Mouse (Mus musculus): Measurements from ENCODE around the gene Gm49510.
A peak's percentile ranks its signal among the peaks of the same experiment; 100 is the strongest.
"Not testable (repeated sequence)": the region's sequence is repeated elsewhere in the genome, so short reads cannot be mapped to it uniquely, and the experiment has no call there.

The Gm49510 gene

GRCm38 (mm10) chr15:78877810-78878390, 21.6 kb upstream of the Gm49510 start:
- no peak for DNase-seq (ENCODE audit: low read depth, low spot score)

- not testable (repeated sequence) for DNase-seq (ENCODE audit: low read depth, low spot score)
Observed at GRCm38 (mm10) chr15:78878792-78879516, 20.5 kb upstream of the Gm49510 start.

GRCm38 (mm10) chr15:78880432-78880831, 19.0 kb upstream of the Gm49510 start:
- DNase-seq (ENCODE audit: low read depth, low spot score), result no peak

DNA sequence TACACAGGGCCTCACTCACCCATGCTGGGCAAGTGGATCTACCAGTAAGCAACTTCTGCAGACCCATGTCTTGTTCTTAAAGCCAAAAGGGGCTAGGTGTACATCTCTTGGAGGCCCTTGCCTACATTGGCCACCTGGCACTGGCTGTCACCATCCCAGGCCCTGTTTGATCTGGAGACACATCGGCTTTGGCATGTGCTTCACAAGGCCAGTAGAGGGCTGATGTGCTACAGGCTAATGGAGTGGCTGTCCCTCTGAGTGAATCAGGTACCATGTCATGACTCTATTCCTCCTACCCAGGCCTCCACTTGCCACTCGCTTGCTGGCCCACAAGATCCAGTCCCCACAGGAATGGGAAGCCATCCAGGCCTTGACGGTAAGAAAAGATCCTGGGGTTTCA, 17.6 kb upstream of the Gm49510 start:
- no peak for DNase-seq (ENCODE audit: low read depth, low spot score)

GRCm38 (mm10) chr15:78889401-78889853, 10.0 kb upstream of the Gm49510 start:
- no peak for DNase-seq (ENCODE audit: low read depth, low spot score)

GRCm38 (mm10) chr15:78892440-78892839, 7.0 kb upstream of the Gm49510 start:
- no peak for DNase-seq (ENCODE audit: low read depth, low spot score)

- no peak for DNase-seq (ENCODE audit: low read depth, low spot score)
Observed at GRCm38 (mm10) chr15:78894726-78895125, 4.7 kb upstream of the Gm49510 start.

GRCm38 (mm10) chr15:78895741-78896140, 3.7 kb upstream of the Gm49510 start:
- no peak for DNase-seq (ENCODE audit: low read depth, low spot score)

DNA sequence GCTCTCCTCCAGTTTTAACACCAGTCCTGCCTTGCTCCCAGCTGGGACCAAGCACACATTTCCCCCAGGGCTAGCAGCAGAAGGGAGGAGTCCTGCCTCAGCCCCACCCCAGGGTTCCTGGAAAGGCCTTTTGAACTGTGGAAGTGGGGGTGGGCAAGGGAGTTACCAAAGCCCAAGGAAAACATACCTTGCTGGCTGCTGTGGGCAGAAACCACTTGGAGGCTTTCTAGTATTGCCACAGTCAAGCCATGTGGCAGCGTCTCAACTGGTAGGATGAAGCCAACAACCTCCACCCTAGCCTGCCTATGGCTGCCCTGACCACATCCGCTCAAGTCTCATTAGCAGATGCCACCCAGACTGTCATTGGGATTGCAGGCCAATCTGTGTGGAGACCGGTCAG, 3.3 kb upstream of the Gm49510 start:
- DNase-seq (ENCODE audit: low read depth, low spot score), result no peak

DNA sequence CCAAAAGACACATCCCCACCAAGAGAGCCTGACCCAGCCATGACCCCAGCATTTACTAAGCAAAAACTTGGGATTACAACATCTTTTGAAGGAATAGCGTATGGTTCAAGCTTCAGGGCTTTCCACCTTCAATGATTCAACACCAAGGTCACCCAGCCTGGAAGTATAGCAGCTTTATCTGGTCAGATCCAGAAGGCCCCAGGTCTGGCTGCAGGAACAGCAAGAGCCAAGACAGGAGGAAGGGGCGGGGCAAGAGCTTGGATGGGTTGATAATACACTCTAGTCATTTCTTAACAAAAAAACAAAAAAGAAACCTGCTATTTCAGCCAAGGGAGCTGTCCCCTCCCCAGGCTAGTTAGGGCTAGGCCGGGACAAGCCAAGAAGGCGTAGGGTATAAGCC, 2.0 kb upstream of the Gm49510 start:
- no peak for DNase-seq (ENCODE audit: low read depth, low spot score)

DNA sequence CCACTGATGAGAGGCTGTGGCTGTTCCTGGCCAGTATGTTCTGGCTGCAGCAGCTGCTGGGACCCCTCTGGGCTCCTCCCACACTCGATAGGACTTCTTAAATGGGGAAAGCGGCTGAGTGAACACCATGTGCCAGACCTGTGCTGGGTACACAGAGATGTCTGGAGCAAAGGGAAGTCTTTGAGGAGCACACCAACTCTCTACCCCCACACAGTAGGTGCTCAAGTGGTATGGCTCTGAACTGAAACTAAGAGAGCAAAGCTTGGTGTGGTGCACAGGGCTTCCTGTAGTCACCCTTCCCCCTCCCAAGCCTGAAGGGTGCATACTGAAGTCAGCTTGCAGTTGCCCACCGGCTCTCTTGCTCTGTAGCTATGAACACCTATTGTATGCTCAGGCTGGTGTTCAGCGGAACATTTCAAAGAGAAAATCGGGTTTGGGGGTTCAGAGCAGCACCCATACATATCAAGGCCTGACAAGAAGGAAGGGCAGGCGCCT, 913 bp upstream of the Gm49510 start:
- no peak for DNase-seq (ENCODE audit: low read depth, low spot score)

- no peak for DNase-seq (ENCODE audit: low read depth, low spot score)
Observed at GRCm38 (mm10) chr15:78899740-78900584, 495 bp downstream of the Gm49510 start, which contains the start of gene Sh3bp1. TSS of gene Sh3bp1 (plus strand) at chr15:78899768.

DNA sequence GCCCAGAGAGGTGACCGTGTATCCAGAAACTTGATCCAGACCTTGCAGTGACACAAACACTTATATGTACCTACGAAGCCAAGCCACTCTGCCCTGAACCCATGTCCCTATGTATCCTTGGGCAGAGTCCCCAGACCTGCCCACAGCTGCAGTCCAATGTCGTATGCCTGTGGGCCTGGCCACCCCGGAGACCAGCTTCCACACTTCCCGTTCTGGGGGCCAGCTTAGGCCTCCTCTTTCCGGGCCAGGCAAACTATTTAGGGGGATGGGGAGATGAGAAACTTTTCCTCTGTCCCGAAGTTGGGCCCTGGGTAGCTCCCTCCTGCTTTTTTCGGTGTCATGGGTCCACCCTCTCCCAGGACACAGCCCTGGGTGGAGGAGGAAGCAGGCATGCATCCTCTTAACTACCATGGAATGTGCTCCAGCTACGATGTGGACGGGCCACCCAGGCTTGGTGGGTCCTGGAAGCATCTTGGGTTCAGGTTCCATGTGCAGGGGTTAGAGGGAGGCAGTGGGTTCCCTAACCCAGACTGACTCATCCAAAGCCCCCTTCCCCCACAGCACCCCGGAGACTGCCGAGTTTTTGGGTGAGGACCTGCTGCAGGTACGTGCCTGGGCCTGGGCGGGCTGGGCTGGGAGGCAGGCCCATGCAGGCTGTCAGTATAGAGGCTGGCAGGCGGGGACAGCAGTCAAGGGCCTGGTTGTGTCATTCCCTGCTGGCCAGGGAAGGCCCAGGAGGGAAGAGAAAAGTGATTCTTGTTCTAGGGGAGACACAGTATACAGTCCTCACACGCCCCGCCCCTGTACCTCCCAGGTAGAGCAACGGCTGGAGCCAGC, 1.3 kb downstream of the Gm49510 start:
- no peak for DNase-seq (ENCODE audit: low read depth, low spot score)

DNA sequence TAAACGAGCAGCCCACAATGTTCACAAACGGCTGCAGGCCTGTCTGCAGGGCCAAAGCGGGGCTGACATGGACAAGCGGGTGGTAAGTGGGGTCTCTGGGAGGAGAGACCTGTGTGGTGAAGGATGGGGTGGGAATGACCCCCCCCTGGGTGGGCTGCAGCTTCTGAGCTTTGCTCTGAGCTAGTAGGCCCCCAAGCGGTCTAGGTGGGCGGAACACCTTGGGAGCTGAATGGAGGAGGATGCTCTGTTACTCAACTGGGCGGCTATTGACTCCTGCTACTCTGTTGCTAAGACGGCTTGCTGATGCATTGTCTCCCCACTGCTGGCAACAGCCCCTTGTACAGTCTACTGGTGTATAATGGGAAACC, 1.9 kb downstream of the Gm49510 start:
- no peak for DNase-seq (ENCODE audit: low read depth, low spot score)

GRCm38 (mm10) chr15:78903243-78903642, 3.8 kb downstream of the Gm49510 start:
- DNase-seq (ENCODE audit: low read depth, low spot score), result peak; percentile 58

DNA sequence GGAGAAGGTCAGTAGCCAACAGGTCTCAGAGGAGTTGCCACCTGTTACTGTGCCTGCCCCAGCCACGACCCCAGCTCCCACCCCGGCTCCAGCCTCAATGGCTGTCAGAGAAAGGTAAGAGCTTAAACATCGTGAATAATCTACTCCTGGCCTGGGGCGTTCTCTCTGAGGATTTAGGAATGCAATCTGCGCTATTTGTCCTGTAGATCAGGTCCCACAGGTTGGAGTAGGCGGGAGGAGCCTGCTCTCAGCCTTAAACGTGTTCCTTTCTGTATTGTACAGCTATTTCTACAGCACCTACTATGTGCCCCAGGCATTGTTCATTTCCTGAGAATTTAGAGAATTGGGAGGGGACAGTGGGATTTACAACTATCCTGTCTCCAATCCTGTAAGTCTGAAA, 8.9 kb downstream of the Gm49510 start:
- no peak for DNase-seq (ENCODE audit: low read depth, low spot score)

DNA sequence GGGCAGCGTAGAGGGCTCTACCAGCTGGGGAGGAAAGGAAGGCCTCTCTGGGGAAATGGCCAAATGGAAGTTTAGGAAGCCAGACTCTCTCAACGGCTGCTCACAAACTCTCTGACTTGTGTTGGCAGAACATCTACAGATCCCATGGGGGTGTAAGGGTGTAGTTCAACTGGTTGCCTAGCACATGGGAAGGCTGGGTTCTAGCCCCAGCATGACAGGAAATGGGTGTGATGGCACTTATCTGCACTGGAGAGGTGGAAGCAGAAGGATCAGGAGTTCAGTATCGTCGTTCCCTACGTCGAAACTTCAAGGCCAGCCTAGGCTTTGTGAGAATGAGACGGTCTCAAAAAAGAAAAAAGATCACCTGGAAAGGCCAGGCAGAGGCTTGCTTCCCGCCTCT, 9.5 kb downstream of the Gm49510 start:
- no peak for DNase-seq (ENCODE audit: low read depth, low spot score)

GRCm38 (mm10) chr15:78912040-78912439, 12.6 kb downstream of the Gm49510 start:
- DNase-seq (ENCODE audit: low read depth, low spot score), result no peak

DNA sequence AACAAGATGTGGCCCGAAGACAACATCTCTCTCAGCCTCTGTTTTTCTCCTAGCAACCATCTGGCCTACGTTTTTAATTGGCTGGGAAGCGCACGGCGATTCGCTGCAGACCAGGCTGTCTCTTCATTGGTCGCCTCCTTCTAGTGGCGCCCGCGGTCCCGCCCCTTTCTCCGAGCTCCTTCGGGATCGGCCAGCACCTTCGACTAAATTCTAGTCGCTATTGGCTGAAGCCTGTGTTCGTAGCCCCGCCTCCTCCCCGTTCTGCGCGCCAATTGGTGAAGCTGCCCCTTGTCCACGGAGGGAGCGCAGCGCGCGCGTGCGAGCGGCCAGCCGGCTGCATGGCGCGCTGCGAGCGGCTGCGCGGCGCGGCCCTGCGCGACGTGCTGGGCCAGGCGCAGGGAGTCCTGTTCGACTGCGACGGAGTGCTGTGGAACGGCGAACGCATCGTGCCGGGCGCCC, 14.2 kb downstream of the Gm49510 start, which contains the start of gene Pdxp:
Gene Pdxp (plus strand): TSS at position 288 of the 459 bp plus-strand sequence.
- DNase-seq (ENCODE audit: low read depth, low spot score), result peak; percentile 87

DNA sequence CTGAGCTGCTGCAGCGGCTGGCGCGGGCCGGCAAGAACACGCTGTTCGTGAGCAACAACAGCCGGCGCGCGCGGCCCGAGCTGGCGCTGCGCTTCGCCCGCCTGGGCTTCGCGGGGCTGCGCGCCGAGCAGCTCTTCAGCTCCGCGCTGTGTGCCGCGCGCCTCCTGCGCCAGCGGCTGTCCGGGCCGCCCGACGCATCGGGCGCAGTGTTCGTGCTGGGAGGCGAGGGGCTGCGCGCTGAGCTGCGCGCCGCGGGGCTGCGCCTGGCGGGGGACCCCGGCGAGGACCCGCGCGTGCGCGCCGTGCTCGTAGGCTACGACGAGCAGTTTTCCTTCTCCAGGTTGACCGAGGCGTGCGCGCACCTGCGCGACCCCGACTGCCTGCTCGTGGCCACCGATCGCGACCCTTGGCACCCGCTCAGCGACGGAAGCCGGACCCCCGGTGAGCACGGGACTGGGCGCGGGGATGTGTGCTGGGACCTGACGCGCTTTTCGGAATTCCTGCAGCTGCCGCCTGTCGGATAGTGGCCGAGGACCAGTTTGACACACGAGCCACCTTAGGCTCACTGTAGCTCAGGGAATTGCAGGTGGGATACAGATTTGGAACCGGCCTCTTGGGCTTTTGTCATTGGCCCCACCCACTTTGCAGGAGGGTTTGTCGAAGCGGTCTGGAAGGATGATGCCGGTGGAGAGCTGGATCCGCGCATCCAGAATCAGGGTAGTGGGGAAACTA, 14.8 kb downstream of the Gm49510 start:
- DNase-seq (ENCODE audit: low read depth, low spot score), result no peak
